Mouse (Mus musculus) megakaryocyte, embryonic 14.5 days (primary cell): ENCODE measurements around the gene Eea1.

Experiments used
- FLI1 ChIP-seq: IDR thresholded peaks from 2 replicates; pipeline ENCODE4 v1.6.1; 2012; ENCODE audit warnings: low read length, inconsistent platforms, mixed read lengths
- GATA1 ChIP-seq: IDR thresholded peaks from 3 replicates; pipeline ENCODE4 v1.6.1; 2012; ENCODE audit warnings: mixed read lengths, low read length, inconsistent platforms, borderline replicate concordance

- no peak for TF ChIP-seq GATA1
- no peak for TF ChIP-seq FLI1
Measured at GRCm38 (mm10) chr10:95923263-95924217, 16.9 kb upstream of the Eea1 start.
